Mouse (Mus musculus) brain, embryonic 14.5 days (tissue): ENCODE measurements around the gene Sesn1. TPM values are rescaled to one million over a fixed set of nuclear protein-coding genes. Genes with fewer than 3 reads are reported as not detected.

Experiments used
- DNase-seq: peaks from one replicate; pipeline ENCODE4 v3.0.0-alpha.2; 2011; ENCODE audit warnings: low read depth
- CTCF ChIP-seq: fragments of 200-500 bp; IDR thresholded peaks from 2 replicates; pipeline ENCODE4 v1.5.1; 2012; ENCODE audit warnings: inconsistent platforms, mild to moderate bottlenecking, moderate library complexity, borderline replicate concordance; ENCODE audit not compliant: insufficient read depth, insufficient read length; ENCODE audit errors: extremely low read depth
- POLR2A ChIP-seq: fragments of 200-500 bp; IDR thresholded peaks from 2 replicates; pipeline ENCODE4 v1.6.1; 2012; ENCODE audit warnings: mild to moderate bottlenecking, inconsistent platforms, borderline replicate concordance; ENCODE audit not compliant: poor library complexity, insufficient read depth, insufficient read length, severe bottlenecking; ENCODE audit errors: extremely low read depth
- polyA plus RNA-seq: library from polyadenylated mRNA; depleted of rRNA; stranded (reverse); fragments of >200 nt; gene quantifications from 2 replicates; pipeline ENCODE4 v1.2.3, GENCODE M21; 2012; rRNA removed

Gene Sesn1
- polyA plus RNA-seq, result 32.2 and 34.6 TPM in 2 replicates

GRCm38 (mm10) chr10:41809771-41810563, at the start of gene Sesn1, which contains the start of gene Cep57l1:
Gene Sesn1, plus strand, starts transcription at chr10:41809935.
Gene Cep57l1, minus strand, starts transcription at chr10:41809871.
- DNase-seq, result peak; percentile 97
- TF ChIP-seq POLR2A (peak; percentile 69; the same call in 1 of the 2 replicates), CTCF (no peak)

- TF ChIP-seq POLR2A (no peak), CTCF (no peak)
- no peak for DNase-seq
Observed at GRCm38 (mm10) chr10:41760866-41761265, 48.9 kb upstream of the Sesn1 start.

GRCm38 (mm10) chr10:41763741-41764385, 45.9 kb upstream of the Sesn1 start:
- DNase-seq, result no peak

GRCm38 (mm10) chr10:41765586-41765985, 44.1 kb upstream of the Sesn1 start:
- TF ChIP-seq CTCF (no peak), POLR2A (no peak)
- no peak for DNase-seq

More at GRCm38 (mm10) chr10:41763741-41764385, 45.9 kb upstream of the Sesn1 start:
- TF ChIP-seq POLR2A (no peak), CTCF (no peak)

- peak; percentile 24 for DNase-seq
- no peak for TF ChIP-seq POLR2A
- TF ChIP-seq CTCF, result no peak
Observed at GRCm38 (mm10) chr10:41766280-41766679, 43.5 kb upstream of the Sesn1 start.

GRCm38 (mm10) chr10:41767254-41767653, 42.5 kb upstream of the Sesn1 start:
- no peak for DNase-seq
- no peak for TF ChIP-seq POLR2A
- no peak for TF ChIP-seq CTCF

- TF ChIP-seq POLR2A (no peak), CTCF (no peak)
- no peak for DNase-seq
Observed at GRCm38 (mm10) chr10:41792375-41792774, 17.4 kb upstream of the Sesn1 start.

- no peak for TF ChIP-seq CTCF
- no peak for TF ChIP-seq POLR2A
- DNase-seq, result no peak
Observed at GRCm38 (mm10) chr10:41797253-41797652, 12.5 kb upstream of the Sesn1 start.

GRCm38 (mm10) chr10:41803467-41803866, 6.3 kb upstream of the Sesn1 start:
- no peak for TF ChIP-seq POLR2A
- no peak for TF ChIP-seq CTCF

GRCm38 (mm10) chr10:41804711-41805110, 5.0 kb upstream of the Sesn1 start:
- DNase-seq, result no peak
- TF ChIP-seq POLR2A (no peak), CTCF (no peak)

More at GRCm38 (mm10) chr10:41803467-41803866, 6.3 kb upstream of the Sesn1 start:
- DNase-seq, result no peak

GRCm38 (mm10) chr10:41805729-41806355, 3.9 kb upstream of the Sesn1 start:
- TF ChIP-seq CTCF (no peak), POLR2A (no peak)
- no peak for DNase-seq

GRCm38 (mm10) chr10:41809080-41809770, 510 bp upstream of the Sesn1 start:
- TF ChIP-seq POLR2A (no peak), CTCF (no peak)
- DNase-seq, result peak; percentile 98
